Mouse (Mus musculus) embryonic facial prominence, embryonic 13.5 days (tissue): ENCODE results near the gene Boc. TPM values are rescaled to one million over a fixed set of nuclear protein-coding genes. Genes with fewer than 3 reads are reported as not detected.

Experiments used
- ATAC-seq: fragments of 200-750 bp; cut with Nextera tagmentation; 2 replicates; pipeline ENCODE4 v1.8.0; 2017; ENCODE audit warnings: low read depth; ENCODE audit not compliant: insufficient number of reproducible peaks, insufficient read depth, low FRiP score, low TSS enrichment
- H3K27ac ChIP-seq: fragments of 300-500 bp; sonication (generic); 2 replicates; pipeline ENCODE4 v1.5.1; 2015; ENCODE audit warnings: moderate library complexity, mild to moderate bottlenecking, inconsistent platforms
- H3K27me3 ChIP-seq: fragments of 300-500 bp; sonication (generic); 2 replicates; pipeline ENCODE4 v1.6.1; 2015; ENCODE audit warnings: mild to moderate bottlenecking, inconsistent platforms
- H3K36me3 ChIP-seq: fragments of 300-500 bp; sonication (generic); 2 replicates; pipeline ENCODE4 v1.6.1; 2015; ENCODE audit warnings: mild to moderate bottlenecking, inconsistent platforms
- H3K4me1 ChIP-seq: fragments of 300-500 bp; sonication (generic); 2 replicates; pipeline ENCODE4 v1.6.1; 2015; ENCODE audit warnings: inconsistent platforms
- H3K4me2 ChIP-seq: fragments of 300-500 bp; sonication (generic); 2 replicates; pipeline ENCODE4 v1.6.1; 2015; ENCODE audit warnings: moderate library complexity, mild to moderate bottlenecking, inconsistent platforms
- H3K4me3 ChIP-seq: fragments of 300-500 bp; sonication (generic); 2 replicates; pipeline ENCODE4 v1.5.1; 2015; ENCODE audit warnings: mild to moderate bottlenecking, inconsistent platforms
- H3K9ac ChIP-seq: fragments of 300-500 bp; sonication (generic); 2 replicates; pipeline ENCODE4 v1.6.1; 2015; ENCODE audit warnings: mild to moderate bottlenecking, inconsistent platforms
- H3K9me3 ChIP-seq: fragments of 300-500 bp; sonication (generic); 2 replicates; pipeline ENCODE4 v1.6.1; 2016; ENCODE audit warnings: inconsistent platforms
- WGBS: fragments of 180-500 bp; shearing (Covaris S2); methylation state at CpG from one replicate; pipeline ENCODE4 v1.1.7; 2015; ENCODE audit warnings: mixed read lengths; 5-methylcytosine and 5-hydroxymethylcytosine counted together
- polyA plus RNA-seq: library from polyadenylated mRNA; unstranded; fragments of >200 nt; fragmentation: Nextera tagmentation; extraction: Ambion mirVana; gene quantifications from 2 replicates; pipeline ENCODE4 v1.2.1, GENCODE M21; 2015

Gene Boc
- polyA plus RNA-seq, 1 experiment from 2014 or later = 51.1 TPM

GRCm38 (mm10) chr16:44484831-44485230 is 73.9 kb downstream of the Boc start:
- ATAC-seq = no peak
- H3K4me1 ChIP-seq = peaks cover 35% of the 10 kb centered on the region
- WGBS = 71% methylated on average over 10 of the region's 10 CpGs
- no peaks in the 10 kb centered on the region for H3K9me3 ChIP-seq
- peak overlapping the region; percentile 23 for H3K27ac ChIP-seq
- no peak overlapping the region for H3K9ac ChIP-seq
- no peak overlapping the region for H3K4me3 ChIP-seq
- peaks cover 65% of the 10 kb centered on the region for H3K36me3 ChIP-seq
- H3K4me2 ChIP-seq = no peak overlapping the region
- no peaks in the 10 kb centered on the region for H3K27me3 ChIP-seq

- Histone ChIP-seq H3K27ac (peak overlapping the region; percentile 23), H3K4me1 (peaks cover 37% of the 10 kb centered on the region), H3K4me3 (no peak overlapping the region), H3K4me2 (no peak overlapping the region), H3K36me3 (peaks cover 58% of the 10 kb centered on the region), H3K27me3 (no peaks in the 10 kb centered on the region), H3K9ac (no peak overlapping the region), H3K9me3 (no peaks in the 10 kb centered on the region)
- no peak for ATAC-seq
- WGBS = 5% methylated on average over 7 of the region's 7 CpGs
Measured at GRCm38 (mm10) chr16:44484079-44484478, 74.6 kb downstream of the Boc start.

GRCm38 (mm10) chr16:44481599-44482593 is 76.8 kb downstream of the Boc start:
- H3K4me1 ChIP-seq = peaks cover 37% of the 10 kb centered on the region
- H3K4me3 ChIP-seq = no peak overlapping the region
- H3K9ac ChIP-seq = no peak overlapping the region
- peaks cover 36% of the 10 kb centered on the region for H3K36me3 ChIP-seq
- H3K27me3 ChIP-seq = no peaks in the 10 kb centered on the region
- H3K27ac ChIP-seq = peak overlapping the region; percentile 40; the same call in 1 of the 2 replicates
- H3K4me2 ChIP-seq = no peak overlapping the region
- no peaks in the 10 kb centered on the region for H3K9me3 ChIP-seq
- WGBS = 55% methylated on average over 28 of the region's 28 CpGs
- no peak for ATAC-seq

GRCm38 (mm10) chr16:44480616-44481015 is 78.1 kb downstream of the Boc start:
- no peak overlapping the region for H3K9ac ChIP-seq
- 55% methylated on average over 7 of the region's 7 CpGs for WGBS
- no peak overlapping the region for H3K4me3 ChIP-seq
- no peak overlapping the region for H3K4me2 ChIP-seq
- H3K27ac ChIP-seq = peak overlapping the region; percentile 44; the same call in 1 of the 2 replicates
- no peaks in the 10 kb centered on the region for H3K27me3 ChIP-seq
- H3K36me3 ChIP-seq = peaks cover 23% of the 10 kb centered on the region
- ATAC-seq = no peak
- H3K4me1 ChIP-seq = peaks cover 27% of the 10 kb centered on the region
- no peaks in the 10 kb centered on the region for H3K9me3 ChIP-seq

- no peaks in the 10 kb centered on the region for H3K9me3 ChIP-seq
- 90% methylated on average over 14 of the region's 14 CpGs for WGBS
- H3K27ac ChIP-seq = no peak overlapping the region
Measured at GRCm38 (mm10) chr16:44479852-44480251, 78.8 kb downstream of the Boc start.

DNA sequence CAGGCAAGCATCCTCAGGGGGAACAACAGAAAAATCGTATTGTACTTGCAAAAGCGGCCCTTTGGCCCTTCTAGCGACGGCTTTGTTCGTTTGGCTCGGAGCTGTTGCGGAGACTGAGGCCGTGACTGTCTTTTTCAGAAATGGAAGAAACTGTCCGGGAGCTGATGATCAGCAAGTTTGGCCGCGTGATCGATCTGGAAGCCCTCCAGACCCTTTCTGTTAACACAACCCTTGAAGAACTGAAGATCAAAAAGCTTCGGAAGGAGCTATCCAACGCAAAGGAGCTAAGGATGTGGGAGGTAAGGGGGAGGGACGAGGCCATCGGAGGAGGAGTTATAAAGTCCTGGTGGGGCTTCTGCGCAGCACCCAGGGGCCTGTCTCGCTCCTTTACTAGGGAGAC is 79.9 kb downstream of the Boc start:
- 52% methylated on average over 18 of the region's 18 CpGs for WGBS
- no peak for ATAC-seq
- no peaks in the 10 kb centered on the region for H3K9me3 ChIP-seq
- H3K27ac ChIP-seq = no peak overlapping the region
- no peak overlapping the region for H3K9ac ChIP-seq
- H3K4me1 ChIP-seq = peaks cover 15% of the 10 kb centered on the region
- H3K36me3 ChIP-seq = peaks cover 15% of the 10 kb centered on the region
- peak overlapping the region; percentile 20; the same call in 1 of the 2 replicates for H3K4me2 ChIP-seq
- H3K4me3 ChIP-seq = no peak overlapping the region
- no peaks in the 10 kb centered on the region for H3K27me3 ChIP-seq

More at GRCm38 (mm10) chr16:44479852-44480251, 78.8 kb downstream of the Boc start:
- Histone ChIP-seq H3K9ac (no peak overlapping the region), H3K4me3 (no peak overlapping the region), H3K36me3 (peaks cover 17% of the 10 kb centered on the region), H3K4me1 (peaks cover 21% of the 10 kb centered on the region), H3K27me3 (no peaks in the 10 kb centered on the region), H3K4me2 (no peak overlapping the region)
- no peak for ATAC-seq

- ATAC-seq = 0 out of 2 replicates have a peak, but pooled peaks have one; percentile 26
- H3K4me2 ChIP-seq = no peak overlapping the region
- H3K9me3 ChIP-seq = no peaks in the 10 kb centered on the region
- peaks cover 8% of the 10 kb centered on the region for H3K4me1 ChIP-seq
- H3K27ac ChIP-seq = no peak overlapping the region
- no peaks in the 10 kb centered on the region for H3K36me3 ChIP-seq
- no peaks in the 10 kb centered on the region for H3K27me3 ChIP-seq
- 86% methylated on average over 11 of the region's 11 CpGs for WGBS
- no peak overlapping the region for H3K9ac ChIP-seq
- H3K4me3 ChIP-seq = no peak overlapping the region
Measured at GRCm38 (mm10) chr16:44475682-44476375, 82.9 kb downstream of the Boc start.

DNA sequence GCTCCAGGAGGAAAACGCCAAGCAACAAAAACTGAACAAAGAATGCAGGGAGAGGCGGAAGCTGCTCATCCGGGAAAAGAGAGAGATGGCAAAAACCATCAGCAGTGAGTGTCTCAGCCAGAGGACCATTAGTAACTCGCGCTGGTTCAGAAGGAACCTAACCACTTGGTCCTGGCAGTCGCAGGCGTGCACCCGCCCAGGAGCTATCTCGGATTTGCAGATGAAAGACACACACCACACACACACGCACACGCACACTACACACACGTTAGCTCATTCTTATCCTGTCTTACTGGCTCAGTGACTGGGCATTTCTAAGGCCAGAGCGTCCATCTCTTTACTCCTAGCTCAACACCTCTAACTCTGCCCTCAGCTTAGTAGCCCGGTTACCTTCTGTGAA is 83.4 kb downstream of the Boc start:
- Histone ChIP-seq H3K4me2 (no peak overlapping the region), H3K27me3 (no peaks in the 10 kb centered on the region), H3K9ac (no peak overlapping the region), H3K9me3 (no peaks in the 10 kb centered on the region), H3K27ac (no peak overlapping the region), H3K4me1 (0 out of 2 replicates have a peak, but pooled peaks cover 4% of the 10 kb centered on the region), H3K36me3 (no peaks in the 10 kb centered on the region), H3K4me3 (no peak overlapping the region)
- no peak for ATAC-seq
- WGBS = 88% methylated on average over 14 of the region's 14 CpGs

GRCm38 (mm10) chr16:44460922-44461321 is 97.8 kb downstream of the Boc start:
- Histone ChIP-seq H3K9ac (no peak overlapping the region), H3K9me3 (no peaks in the 10 kb centered on the region), H3K4me2 (no peak overlapping the region), H3K4me1 (no peaks in the 10 kb centered on the region), H3K27ac (no peak overlapping the region), H3K4me3 (no peak overlapping the region), H3K36me3 (no peaks in the 10 kb centered on the region), H3K27me3 (no peaks in the 10 kb centered on the region)
- 79% methylated on average over 5 of the region's 5 CpGs for WGBS
- ATAC-seq = no peak

DNA sequence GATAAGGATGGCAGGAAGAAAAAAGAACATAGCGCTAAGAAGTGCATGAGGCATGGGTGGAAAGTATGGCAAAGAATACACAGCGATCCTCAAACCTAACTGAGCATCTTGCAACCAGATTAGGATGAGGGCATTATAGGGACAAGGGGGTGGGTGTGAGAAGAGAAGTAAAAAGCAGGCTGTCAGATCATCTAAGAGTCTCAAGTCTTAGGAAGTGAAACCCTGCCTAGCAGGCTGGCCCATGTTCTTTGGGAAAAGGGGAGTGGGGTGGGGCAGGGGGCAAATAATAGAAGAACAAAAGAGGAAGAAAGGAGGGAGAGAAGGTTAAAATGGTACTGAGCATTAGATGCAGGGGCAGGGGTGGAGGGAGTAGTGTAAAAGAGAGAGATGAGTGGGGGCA is 99.9 kb downstream of the Boc start:
- Histone ChIP-seq H3K4me1 (no peaks in the 10 kb centered on the region), H3K4me3 (no peak overlapping the region), H3K36me3 (no peaks in the 10 kb centered on the region), H3K27me3 (no peaks in the 10 kb centered on the region), H3K4me2 (no peak overlapping the region), H3K9me3 (no peaks in the 10 kb centered on the region), H3K9ac (no peak overlapping the region), H3K27ac (no peak overlapping the region)
- ATAC-seq = no peak
- WGBS = 91% methylated on average over 2 of the region's 2 CpGs

DNA sequence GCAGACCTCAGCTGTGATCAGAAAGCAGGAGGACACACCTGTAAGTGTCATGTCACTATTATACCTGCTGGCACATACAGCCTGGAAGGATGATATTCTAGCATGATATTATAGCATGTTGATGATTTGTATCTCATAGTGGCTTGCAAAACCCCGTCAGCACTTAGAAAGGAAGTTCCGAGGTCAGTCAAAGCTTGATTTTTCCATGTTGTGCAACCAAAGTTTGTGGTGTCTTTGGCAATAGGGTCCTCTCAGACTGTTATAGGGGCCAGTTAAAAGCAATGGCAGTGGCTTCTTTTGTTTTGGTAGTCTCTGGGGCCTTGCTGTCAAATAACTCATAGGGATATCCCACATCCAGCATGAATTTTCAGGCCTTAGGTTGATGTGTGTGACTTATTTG is 100.8 kb downstream of the Boc start:
- Histone ChIP-seq H3K27me3 (no peaks in the 10 kb centered on the region), H3K4me2 (no peak overlapping the region), H3K27ac (no peak overlapping the region), H3K4me3 (no peak overlapping the region), H3K9ac (no peak overlapping the region), H3K9me3 (no peaks in the 10 kb centered on the region), H3K36me3 (no peaks in the 10 kb centered on the region), H3K4me1 (no peaks in the 10 kb centered on the region)
- no peak for ATAC-seq
- 91% methylated on average over 2 of the region's 2 CpGs for WGBS
